Mouse (Mus musculus) limb, embryonic 11.5 days (tissue): Measurements from ENCODE around the gene Gm19426. TPM values are rescaled to one million over a fixed set of nuclear protein-coding genes. Genes with fewer than 3 reads are reported as not detected.
A peak's percentile ranks its signal among the peaks of the same experiment; 100 is the strongest.
"Not testable (repeated sequence)": the region's sequence is repeated elsewhere in the genome, so short reads cannot be mapped to it uniquely, and the experiment has no call there.

ENCODE experiments used
- ATAC-seq: fragments of 200-750 bp; cut with Nextera tagmentation; 2 replicates; pipeline ENCODE4 v1.8.0; 2017; ENCODE audit warnings: low read depth; ENCODE audit not compliant: insufficient number of reproducible peaks, low FRiP score, low TSS enrichment
- DNase-seq: peaks from one replicate; pipeline ENCODE4 v3.0.0-alpha.2; 2015; ENCODE audit warnings: low spot score
- H3K27ac ChIP-seq: fragments of 300-500 bp; sonication (generic); replicated peaks from 2 replicates; pipeline ENCODE4 v1.5.1; 2014; ENCODE audit warnings: low read depth, mild to moderate bottlenecking, low read length
- H3K27me3 ChIP-seq: fragments of 300-500 bp; sonication (generic); 2 replicates; pipeline ENCODE4 v1.6.1; 2014; ENCODE audit warnings: mild to moderate bottlenecking, low read length, mixed read lengths; ENCODE audit not compliant: control insufficient read depth, insufficient read depth
- H3K36me3 ChIP-seq: fragments of 300-500 bp; sonication (generic); 2 replicates; pipeline ENCODE4 v1.6.1; 2014; ENCODE audit warnings: mild to moderate bottlenecking, low read length, moderate library complexity, mixed read lengths; ENCODE audit not compliant: control insufficient read depth, insufficient read depth
- H3K4me1 ChIP-seq: fragments of 300-500 bp; sonication (generic); 2 replicates; pipeline ENCODE4 v1.6.1; 2014; ENCODE audit warnings: low read length, mixed read lengths; ENCODE audit not compliant: control insufficient read depth, insufficient read depth
- H3K4me2 ChIP-seq: fragments of 300-500 bp; sonication (generic); 2 replicates; pipeline ENCODE4 v1.6.1; 2014; ENCODE audit warnings: low read depth, mild to moderate bottlenecking, moderate library complexity; ENCODE audit not compliant: severe bottlenecking
- H3K4me3 ChIP-seq: fragments of 300-500 bp; sonication (generic); 2 replicates; pipeline ENCODE4 v1.5.1; 2014; ENCODE audit warnings: low read depth, low read length
- H3K9ac ChIP-seq: fragments of 300-500 bp; sonication (generic); 2 replicates; pipeline ENCODE4 v1.6.1; 2014; ENCODE audit warnings: mild to moderate bottlenecking, low read length
- H3K9me3 ChIP-seq: fragments of 300-500 bp; sonication (generic); 2 replicates; pipeline ENCODE4 v1.6.1; 2016; ENCODE audit warnings: low read length; ENCODE audit not compliant: control insufficient read depth
- WGBS: fragments of 180-500 bp; shearing (Covaris S2); extraction: QIAGEN DNeasy Blood & Tissue Kit; methylation state at CpG from one replicate; pipeline ENCODE4 v1.1.7; 2014; 5-methylcytosine and 5-hydroxymethylcytosine counted together
- polyA plus RNA-seq: library from polyadenylated mRNA; unstranded; fragments of >200 nt; fragmentation: Nextera tagmentation; extraction: Ambion mirVana; gene quantifications from 2 replicates; pipeline ENCODE4 v1.2.1, GENCODE M21; 2014

Gm19426 gene
- polyA plus RNA-seq, 1 experiment from 2014 or later = 6.1 TPM

GRCm38 (mm10) chr2:84734351-84734864 lies 9.0 kb downstream of the Gm19426 start:
- DNase-seq = peak; percentile 73
- H3K27me3 ChIP-seq = no peaks in the 10 kb centered on the region
- 0 out of 2 replicates have a peak overlapping the region, but pooled peaks have one; percentile 37 for H3K27ac ChIP-seq
- ATAC-seq = peak; percentile 19; the same call in 1 of the 2 replicates
- H3K9ac ChIP-seq = peak overlapping the region; percentile 60
- no peaks in the 10 kb centered on the region; the same call in 1 of the 2 replicates for H3K36me3 ChIP-seq
- under 1% methylated on average over 11 of the region's 11 CpGs for WGBS
- H3K4me2 ChIP-seq = peak overlapping the region; percentile 59
- H3K4me3 ChIP-seq = peak overlapping the region; percentile 44
- peaks cover 34% of the 10 kb centered on the region for H3K4me1 ChIP-seq
- H3K9me3 ChIP-seq = no peaks in the 10 kb centered on the region

GRCm38 (mm10) chr2:84733579-84734300 lies 9.7 kb downstream of the Gm19426 start, which contains the start of gene Ypel4:
Gene Ypel4, plus strand, starts transcription at chr2:84734058.
- no peaks in the 10 kb centered on the region for H3K9me3 ChIP-seq
- peak within 1 kb of the TSS; percentile 60 for H3K9ac ChIP-seq
- no peaks in the 10 kb centered on the region; the same call in 1 of the 2 replicates for H3K36me3 ChIP-seq
- ATAC-seq (peak; percentile 33), DNase-seq (peak; percentile 59)
- 3% methylated on average over 8 of the region's 8 CpGs for WGBS
- peak within 1 kb of the TSS; percentile 44 for H3K4me3 ChIP-seq
- H3K4me1 ChIP-seq = peaks cover 33% of the 10 kb centered on the region
- H3K4me2 ChIP-seq = peak within 1 kb of the TSS; percentile 59
- no peaks in the 10 kb centered on the region for H3K27me3 ChIP-seq
- 0 out of 2 replicates have a peak within 1 kb of the TSS, but pooled peaks have one; percentile 37 for H3K27ac ChIP-seq

- H3K9ac ChIP-seq = no peak overlapping the region
- peaks cover 22% of the 10 kb centered on the region for H3K4me1 ChIP-seq
- 81% methylated on average over 1 of the region's 1 CpGs for WGBS
- H3K4me3 ChIP-seq = no peak overlapping the region
- no peaks in the 10 kb centered on the region for H3K9me3 ChIP-seq
- H3K36me3 ChIP-seq = no peaks in the 10 kb centered on the region; the same call in 1 of the 2 replicates
- H3K27me3 ChIP-seq = no peaks in the 10 kb centered on the region
- no peak overlapping the region for H3K27ac ChIP-seq
- ATAC-seq (no peak), DNase-seq (no peak)
- no peak overlapping the region for H3K4me2 ChIP-seq
Observed at GRCm38 (mm10) chr2:84732394-84732793, 11.1 kb downstream of the Gm19426 start.

- no peak overlapping the region for H3K4me3 ChIP-seq
- DNase-seq (no peak), ATAC-seq (no peak)
- H3K9ac ChIP-seq = no peak overlapping the region
- no peak overlapping the region for H3K4me2 ChIP-seq
- 80% methylated on average over 3 of the region's 3 CpGs for WGBS
- H3K27ac ChIP-seq = no peak overlapping the region
- H3K27me3 ChIP-seq = no peaks in the 10 kb centered on the region
- no peaks in the 10 kb centered on the region for H3K9me3 ChIP-seq
- H3K36me3 ChIP-seq = no peaks in the 10 kb centered on the region; the same call in 1 of the 2 replicates
- H3K4me1 ChIP-seq = peaks cover 12% of the 10 kb centered on the region
Observed at GRCm38 (mm10) chr2:84731206-84731605, 12.2 kb downstream of the Gm19426 start.

- not testable (repeated sequence) for H3K9me3 ChIP-seq, H3K36me3 ChIP-seq, H3K27me3 ChIP-seq, H3K4me1 ChIP-seq, ATAC-seq, H3K27ac ChIP-seq, H3K9ac ChIP-seq, H3K4me2 ChIP-seq, DNase-seq, H3K4me3 ChIP-seq
- WGBS = 78% methylated on average over 5 of the region's 5 CpGs
Observed at GRCm38 (mm10) chr2:84728191-84728590, 15.3 kb downstream of the Gm19426 start.

GRCm38 (mm10) chr2:84727172-84727858 lies 16.1 kb downstream of the Gm19426 start, which contains the start of gene Clp1:
Gene Clp1, minus strand, starts transcription at chr2:84727350.
- no peaks in the 10 kb centered on the region for H3K27me3 ChIP-seq
- peak within 1 kb of the TSS; percentile 38; the same call in 1 of the 2 replicates for H3K27ac ChIP-seq
- under 1% methylated on average over 39 of the region's 39 CpGs for WGBS
- ATAC-seq (peak; percentile 94), DNase-seq (peak; percentile 98)
- peak within 1 kb of the TSS; percentile 61 for H3K9ac ChIP-seq
- H3K4me3 ChIP-seq = peak within 1 kb of the TSS; percentile 60
- H3K4me1 ChIP-seq = no peaks in the 10 kb centered on the region
- H3K36me3 ChIP-seq = peaks cover 5% of the 10 kb centered on the region; the same call in 1 of the 2 replicates
- no peaks in the 10 kb centered on the region for H3K9me3 ChIP-seq
- H3K4me2 ChIP-seq = peak within 1 kb of the TSS; percentile 85

GRCm38 (mm10) chr2:84726716-84727115 lies 16.7 kb downstream of the Gm19426 start:
- Histone ChIP-seq H3K4me3 (peak overlapping the region; percentile 60), H3K4me2 (peak overlapping the region; percentile 85), H3K9ac (peak overlapping the region; percentile 61), H3K4me1 (no peaks in the 10 kb centered on the region), H3K9me3 (no peaks in the 10 kb centered on the region), H3K27me3 (no peaks in the 10 kb centered on the region), H3K36me3 (peaks cover 5% of the 10 kb centered on the region; the same call in 1 of the 2 replicates), H3K27ac (no peak overlapping the region)
- ATAC-seq (peak; percentile 3; the same call in 1 of the 2 replicates), DNase-seq (no peak)
- WGBS = 6% methylated on average over 9 of the region's 9 CpGs

GRCm38 (mm10) chr2:84725770-84726169 lies 17.7 kb downstream of the Gm19426 start:
- Histone ChIP-seq H3K4me2 (peak overlapping the region; percentile 85; the same call in 1 of the 2 replicates), H3K4me3 (no peak overlapping the region; the same call in 1 of the 2 replicates), H3K4me1 (no peaks in the 10 kb centered on the region), H3K9ac (no peak overlapping the region), H3K36me3 (peaks cover 8% of the 10 kb centered on the region; the same call in 1 of the 2 replicates), H3K27me3 (no peaks in the 10 kb centered on the region), H3K27ac (no peak overlapping the region), H3K9me3 (no peaks in the 10 kb centered on the region)
- DNase-seq = no peak
- no peak for ATAC-seq
- 96% methylated on average over 10 of the region's 10 CpGs for WGBS
